Mouse (Mus musculus) kidney, postnatal 36 days (tissue): ENCODE data around the gene Rab9b.
A peak's percentile ranks its signal among the peaks of the same experiment; 100 is the strongest.

Source experiments
- DNase-seq, 2 experiments: peaks; one replicate each; pipeline ENCODE4 v3.0.0; 2021 to 2022; ENCODE audit warnings: mixed read lengths in 2 of 2

The Rab9b gene

DNA sequence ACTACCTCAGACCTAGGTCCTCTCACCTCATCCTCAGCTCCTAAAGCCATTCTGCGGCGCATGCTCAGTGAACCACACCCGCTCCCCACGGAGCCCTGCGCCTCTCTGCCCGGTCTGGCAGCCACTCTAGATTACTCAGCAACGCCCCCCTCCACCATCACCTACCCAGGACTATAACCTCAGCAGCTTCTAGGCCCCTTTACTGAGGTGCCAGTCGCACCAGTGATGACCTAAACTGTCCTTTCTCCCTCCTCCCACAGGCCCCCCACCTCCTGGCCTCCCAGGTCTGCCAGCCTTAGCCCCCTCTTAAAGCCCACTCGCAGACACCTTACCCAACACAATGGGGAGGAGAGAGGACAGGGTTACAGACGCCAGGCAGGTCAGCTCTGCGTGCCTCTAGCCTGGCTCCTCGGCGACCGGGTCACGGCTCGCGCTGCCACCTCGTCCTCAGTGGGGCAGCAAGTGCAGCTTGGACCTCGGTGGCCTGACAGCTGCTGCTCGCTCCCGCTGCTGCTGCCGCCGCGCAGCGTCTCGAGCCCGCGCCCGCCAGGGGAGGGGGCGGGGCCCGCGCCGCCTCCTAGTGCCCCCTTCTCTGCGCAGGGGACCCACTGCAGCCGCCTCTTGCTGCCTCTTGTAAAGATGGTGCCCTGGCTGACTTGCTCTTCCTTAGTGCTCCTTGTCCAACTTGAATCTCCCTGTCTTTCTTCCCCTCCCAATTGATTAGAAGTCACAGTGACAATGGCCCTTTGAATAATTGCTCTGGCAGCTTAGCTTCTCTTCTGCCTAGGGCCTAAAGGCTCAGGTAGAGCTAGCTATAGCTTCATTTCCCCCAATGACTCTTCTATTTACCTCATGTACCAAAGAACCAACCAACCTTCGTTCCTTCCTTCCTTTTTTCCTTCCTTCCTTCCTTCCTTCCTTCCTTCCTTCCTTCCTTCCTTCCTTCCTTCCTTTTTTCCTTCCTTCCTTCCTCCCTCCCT lies at the start of gene Rab9b:
Gene Rab9b (minus strand): TSS at position 695 of the 980 bp plus-strand sequence.
- peak in 1 of 2 experiments; percentile 6 for DNase-seq

DNA sequence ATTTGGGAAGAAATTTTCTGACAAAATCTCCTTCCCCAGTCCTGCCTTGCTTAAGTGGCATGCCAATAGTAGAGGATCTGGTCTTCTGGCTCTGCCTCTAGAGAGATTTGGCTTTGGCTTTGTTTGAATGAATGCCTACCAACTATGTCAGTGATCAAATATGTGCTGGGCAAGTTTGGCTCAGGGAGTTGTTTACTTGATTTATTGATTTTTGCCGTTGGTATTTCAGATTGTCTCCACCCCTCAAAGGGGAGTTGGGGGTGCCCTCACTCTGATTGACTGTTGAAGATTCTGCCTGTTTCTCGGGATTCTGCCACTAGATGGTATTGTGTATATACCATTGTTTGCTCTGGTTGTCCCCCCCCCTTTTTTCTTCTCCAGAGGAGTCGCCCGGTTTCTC lies 35.8 kb upstream of the Rab9b start:
- no peak for DNase-seq

DNA sequence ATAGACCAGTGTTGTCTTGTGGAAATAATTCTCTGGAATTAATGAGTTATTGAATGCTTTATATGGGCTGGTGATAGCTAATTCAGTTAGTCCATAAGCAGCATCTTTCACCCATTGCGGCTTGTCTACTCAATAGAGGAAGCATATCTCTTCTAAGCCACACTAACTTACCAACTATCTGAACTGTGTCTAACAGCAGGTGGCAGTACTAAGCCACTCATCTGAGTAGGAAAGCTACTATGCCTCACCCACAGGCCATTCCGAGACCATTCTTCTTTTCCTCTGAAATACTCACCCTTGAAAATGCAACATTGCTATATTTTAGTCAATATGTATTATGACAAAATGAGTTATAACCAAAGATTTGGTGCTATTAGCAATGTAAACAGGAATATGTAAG lies 27.2 kb upstream of the Rab9b start:
- peak in 1 of 2 experiments; percentile 26 for DNase-seq

DNA sequence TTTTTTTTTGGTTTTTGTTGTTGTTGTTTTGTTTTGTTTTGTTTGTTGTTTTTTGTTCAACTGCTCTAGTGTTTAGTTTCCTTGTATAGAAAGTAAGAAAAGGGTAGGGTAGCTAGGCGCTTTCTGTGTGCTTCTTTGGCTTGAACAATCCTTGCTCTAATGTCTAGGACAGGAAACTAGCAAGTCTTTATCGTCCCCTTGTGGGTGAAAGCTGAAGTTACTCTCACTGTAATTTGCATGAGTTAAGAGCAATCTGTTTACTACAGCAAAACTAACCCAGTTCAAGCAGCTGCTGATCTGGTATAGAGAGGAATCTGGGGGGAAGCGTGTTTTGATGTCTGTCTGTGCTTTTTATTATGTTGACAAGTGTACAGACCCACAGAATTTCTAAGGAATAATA lies 18.3 kb downstream of the Rab9b start:
- DNase-seq: no peak

DNA sequence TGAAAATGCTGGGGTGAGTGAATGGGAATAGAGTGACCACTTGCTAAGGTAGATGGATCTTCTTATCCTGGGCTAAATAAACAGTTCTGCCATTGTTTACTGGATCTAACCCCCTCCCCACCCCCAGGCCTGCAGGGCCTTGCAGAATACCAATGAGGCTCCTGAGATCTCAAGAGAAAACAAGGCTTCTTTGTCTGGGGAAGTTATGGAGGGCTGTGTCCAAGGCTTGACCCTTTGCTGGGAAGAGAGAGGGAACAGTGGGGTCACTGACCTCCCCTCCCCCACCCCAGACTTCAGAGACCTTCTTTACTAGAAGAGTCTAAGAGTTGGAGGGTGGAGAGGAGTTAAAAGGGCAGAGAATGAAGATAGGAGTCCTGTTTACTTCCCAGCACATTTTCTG lies 39.9 kb downstream of the Rab9b start:
- DNase-seq: no peak

DNA sequence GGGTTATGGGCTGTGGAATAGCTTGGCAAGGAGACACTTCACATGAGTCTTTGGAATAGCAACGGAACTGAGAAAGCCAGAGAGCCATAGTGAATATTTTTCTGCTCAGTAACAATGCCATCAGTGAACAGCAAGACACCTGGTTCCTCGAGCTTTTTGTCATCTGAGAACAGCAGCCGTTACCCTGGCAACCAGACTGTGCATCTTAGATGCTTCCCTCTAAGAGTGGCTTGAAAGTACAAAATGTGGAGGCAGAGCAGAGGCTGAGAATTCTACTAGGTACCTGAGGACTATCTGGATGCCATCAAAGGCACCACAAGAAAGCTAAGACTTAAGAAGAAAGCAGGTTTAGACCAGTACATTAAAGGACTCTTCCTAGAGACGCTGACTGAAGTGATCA lies 43.5 kb downstream of the Rab9b start:
- no peak for DNase-seq

DNA sequence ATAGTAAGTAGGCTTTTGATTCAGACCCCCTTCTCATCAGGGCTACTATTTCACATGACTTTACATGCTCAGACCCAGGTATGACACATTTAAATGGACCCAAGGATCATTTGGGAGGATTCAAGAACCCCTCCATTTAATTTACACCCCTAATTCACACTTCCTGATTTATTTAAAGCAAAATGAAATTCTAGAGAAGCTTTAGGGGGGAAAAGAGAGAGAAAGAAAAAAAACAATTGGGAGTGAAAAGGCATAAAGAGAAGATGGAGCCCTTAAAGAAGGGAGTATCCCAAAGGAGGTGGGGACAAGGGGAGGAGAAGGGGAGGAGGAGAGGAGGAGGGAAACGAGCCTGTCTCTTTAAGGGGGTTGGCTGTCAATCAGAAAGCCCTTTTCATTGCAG lies 46.2 kb downstream of the Rab9b start, which contains the start of gene Plp1:
Gene Plp1 (plus strand): TSS at position 301 of the 400 bp plus-strand sequence.
- no peak for DNase-seq

DNA sequence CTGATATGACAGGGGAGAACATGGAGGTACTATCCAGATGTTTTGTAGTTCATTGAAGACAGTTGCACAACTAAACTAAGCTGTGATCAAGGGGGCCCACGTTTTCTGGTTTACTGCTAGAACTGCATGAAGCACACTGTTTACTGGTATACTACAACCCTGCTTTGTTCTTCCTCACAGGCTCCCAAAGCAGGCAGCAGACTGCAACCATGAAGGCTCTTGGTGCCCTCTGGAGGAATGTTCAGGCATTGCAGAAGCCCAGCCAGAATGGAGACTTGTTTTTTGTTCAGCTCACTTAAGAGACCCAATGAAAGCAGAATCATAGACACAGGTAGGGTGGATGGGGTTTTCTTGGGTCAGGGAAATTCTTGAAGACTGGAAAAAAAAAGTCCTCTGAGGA lies 48.3 kb downstream of the Rab9b start:
- DNase-seq: peak; percentile 51 to 79

DNA sequence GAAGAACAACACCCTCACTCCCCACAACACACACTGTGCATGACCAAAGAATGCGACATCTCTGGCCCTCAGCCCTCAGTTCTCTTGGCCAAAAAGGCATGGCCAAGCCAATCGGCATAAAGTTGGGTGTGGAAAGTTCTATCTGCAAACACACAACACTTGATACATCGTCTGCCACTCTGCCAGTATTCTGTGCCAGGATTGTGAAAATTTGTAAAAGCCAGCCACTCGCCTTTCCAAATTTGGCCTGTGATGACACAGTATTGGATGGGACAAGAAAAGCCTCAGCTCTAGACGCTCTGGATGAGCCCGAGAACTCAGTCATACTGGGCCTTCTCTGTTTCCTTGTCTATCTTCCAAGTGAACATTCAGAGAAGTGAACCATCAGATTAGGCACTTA lies 48.8 kb downstream of the Rab9b start:
- no peak for DNase-seq
